Mouse (Mus musculus) bone marrow, adult 2 months (tissue): ENCODE results near the gene Anapc13.

Experiments
- CTCF ChIP-seq: fragments of 200-500 bp; IDR thresholded peaks from 2 replicates; pipeline ENCODE4 v1.5.1; 2011; ENCODE audit warnings: low read length, control low read depth; ENCODE audit not compliant: control insufficient read depth, insufficient read depth
- POLR2A ChIP-seq: fragments of 200-500 bp; IDR thresholded peaks from 2 replicates; pipeline ENCODE4 v1.6.1; 2011; ENCODE audit warnings: low read depth, mild to moderate bottlenecking, control low read depth, low read length, borderline replicate concordance; ENCODE audit not compliant: control insufficient read depth

DNA sequence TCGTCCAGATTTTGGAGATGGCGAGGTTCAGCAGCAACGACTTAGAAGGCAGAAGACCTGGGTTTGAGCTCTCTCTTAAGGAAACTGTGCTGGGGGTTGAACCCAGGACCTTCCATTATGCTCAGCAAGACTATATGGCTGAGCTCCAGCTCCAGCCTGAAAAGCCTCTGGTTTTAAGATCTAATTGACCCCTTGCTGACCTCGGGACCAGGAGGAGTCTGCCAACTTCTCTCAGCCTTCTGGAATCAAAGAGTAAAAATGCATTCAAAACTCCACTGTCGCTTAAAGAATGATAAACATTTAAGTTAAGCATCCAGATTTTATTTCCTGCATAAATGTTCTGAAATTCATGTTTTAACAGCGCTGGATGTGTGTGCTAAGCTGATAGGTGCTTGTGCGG lies 12.9 kb downstream of the Anapc13 start:
- TF ChIP-seq CTCF, result no peak
- TF ChIP-seq POLR2A, result no peak
